Mouse (Mus musculus) neural tube, embryonic 14.5 days (tissue): Measurements from ENCODE around the gene Sox14. TPM values are rescaled to one million over a fixed set of nuclear protein-coding genes. Genes with fewer than 3 reads are reported as not detected.

Experiments
- ATAC-seq: fragments of 200-750 bp; cut with Nextera tagmentation; 2 replicates; pipeline ENCODE4 v1.8.0; 2017; ENCODE audit warnings: low read depth, mild to moderate bottlenecking, moderate TSS enrichment, moderate library complexity
- H3K27ac ChIP-seq: fragments of 300-500 bp; sonication (generic); 2 replicates; pipeline ENCODE4 v1.5.1; 2014; ENCODE audit warnings: low read depth, mild to moderate bottlenecking, control low read depth, low read length, moderate library complexity, mixed read lengths
- H3K27me3 ChIP-seq: fragments of 300-500 bp; sonication (generic); 2 replicates; pipeline ENCODE4 v1.6.1; 2014; ENCODE audit warnings: low read length; ENCODE audit not compliant: control insufficient read depth, insufficient read depth
- H3K36me3 ChIP-seq: fragments of 300-500 bp; sonication (generic); 2 replicates; pipeline ENCODE4 v1.6.1; 2014; ENCODE audit warnings: low read length, mixed read lengths; ENCODE audit not compliant: control insufficient read depth, insufficient read depth
- H3K4me1 ChIP-seq: fragments of 300-500 bp; sonication (generic); 2 replicates; pipeline ENCODE4 v1.6.1; 2014; ENCODE audit warnings: low read length; ENCODE audit not compliant: control insufficient read depth, insufficient read depth
- H3K4me2 ChIP-seq: fragments of 300-500 bp; sonication (generic); 2 replicates; pipeline ENCODE4 v1.6.1; 2014; ENCODE audit warnings: mild to moderate bottlenecking, low read depth, low read length, control low read depth
- H3K4me3 ChIP-seq: fragments of 300-500 bp; sonication (generic); 2 replicates; pipeline ENCODE4 v1.5.1; 2014; ENCODE audit warnings: low read depth, low read length, control low read depth, mixed read lengths
- H3K9ac ChIP-seq: fragments of 300-500 bp; sonication (generic); replicated peaks from 2 replicates; pipeline ENCODE4 v1.6.1; 2014; ENCODE audit warnings: low read depth, mild to moderate bottlenecking, control low read depth, low read length, mixed read lengths
- H3K9me3 ChIP-seq: fragments of 300-500 bp; sonication (generic); 2 replicates; pipeline ENCODE4 v1.6.1; 2016; ENCODE audit warnings: low read length; ENCODE audit not compliant: control insufficient read depth
- WGBS: fragments of 180-500 bp; shearing (Covaris S2); extraction: QIAGEN DNeasy Blood & Tissue Kit; methylation state at CpG from one replicate; pipeline ENCODE4 v1.1.7; 2014; 5-methylcytosine and 5-hydroxymethylcytosine counted together
- polyA plus RNA-seq: library from polyadenylated mRNA; unstranded; fragments of >200 nt; fragmentation: Nextera tagmentation; extraction: Ambion mirVana; gene quantifications from 2 replicates; pipeline ENCODE4 v1.2.1, GENCODE M21; 2014

Sox14 gene
- polyA plus RNA-seq: 7.9 and 9.5 TPM in 2 replicates

- no peak within 1 kb of the TSS for H3K27ac ChIP-seq
- H3K9me3 ChIP-seq: no peaks in the 10 kb centered on the region
- peak within 1 kb of the TSS; percentile 10; the same call in 1 of the 2 replicates for H3K4me3 ChIP-seq
- H3K27me3 ChIP-seq: peaks cover 60% of the 10 kb centered on the region
- no peak within 1 kb of the TSS; the same call in 1 of the 2 replicates for H3K4me2 ChIP-seq
- peaks cover 4% of the 10 kb centered on the region; the same call in 1 of the 2 replicates for H3K4me1 ChIP-seq
- under 1% methylated on average over 47 of the region's 47 CpGs for WGBS
- H3K9ac ChIP-seq: no peak within 1 kb of the TSS
- ATAC-seq: no peak
- H3K36me3 ChIP-seq: no peaks in the 10 kb centered on the region
These were observed at the start of gene Sox14 for GRCm38 (mm10) chr9:99875618-99876372. Gene Sox14 (minus strand): TSS chr9:99876170.

GRCm38 (mm10) chr9:99879311-99879710 is 3.3 kb upstream of the Sox14 start:
- no peak overlapping the region for H3K4me3 ChIP-seq
- H3K4me1 ChIP-seq: 0 out of 2 replicates have a peak, but pooled peaks cover 4% of the 10 kb centered on the region
- H3K36me3 ChIP-seq: no peaks in the 10 kb centered on the region
- under 1% methylated on average over 14 of the region's 14 CpGs for WGBS
- no peak overlapping the region for H3K9ac ChIP-seq
- peaks cover 41% of the 10 kb centered on the region for H3K27me3 ChIP-seq
- no peak overlapping the region for H3K4me2 ChIP-seq
- no peak overlapping the region for H3K27ac ChIP-seq
- ATAC-seq: no peak
- no peaks in the 10 kb centered on the region for H3K9me3 ChIP-seq

- ATAC-seq: no peak
- H3K4me2 ChIP-seq: no peak overlapping the region
- 16% methylated on average over 5 of the region's 5 CpGs for WGBS
- no peaks in the 10 kb centered on the region for H3K9me3 ChIP-seq
- H3K9ac ChIP-seq: no peak overlapping the region
- no peaks in the 10 kb centered on the region for H3K36me3 ChIP-seq
- H3K4me1 ChIP-seq: 0 out of 2 replicates have a peak, but pooled peaks cover 4% of the 10 kb centered on the region
- peaks cover 48% of the 10 kb centered on the region for H3K27me3 ChIP-seq
- H3K27ac ChIP-seq: no peak overlapping the region
- no peak overlapping the region for H3K4me3 ChIP-seq
These were observed 2.6 kb upstream of the Sox14 start for GRCm38 (mm10) chr9:99878588-99878987.

- no peaks in the 10 kb centered on the region for H3K36me3 ChIP-seq
- no peak overlapping the region for H3K27ac ChIP-seq
- no peak overlapping the region for H3K4me2 ChIP-seq
- peaks cover 54% of the 10 kb centered on the region for H3K27me3 ChIP-seq
- H3K4me3 ChIP-seq: no peak overlapping the region
- ATAC-seq: no peak
- 0 out of 2 replicates have a peak, but pooled peaks cover 4% of the 10 kb centered on the region for H3K4me1 ChIP-seq
- H3K9me3 ChIP-seq: no peaks in the 10 kb centered on the region
- under 1% methylated on average over 22 of the region's 22 CpGs for WGBS
- no peak overlapping the region for H3K9ac ChIP-seq
These were observed 1.1 kb upstream of the Sox14 start for GRCm38 (mm10) chr9:99877056-99877546.

- no peaks in the 10 kb centered on the region for H3K36me3 ChIP-seq
These were observed 544 bp upstream of the Sox14 start for GRCm38 (mm10) chr9:99876373-99877055.

GRCm38 (mm10) chr9:99874735-99875617 is 994 bp downstream of the Sox14 start:
- H3K4me3 ChIP-seq: peak overlapping the region; percentile 10; the same call in 1 of the 2 replicates
- H3K9ac ChIP-seq: no peak overlapping the region
- no peak for ATAC-seq
- H3K4me2 ChIP-seq: no peak overlapping the region
- 1% methylated on average over 52 of the region's 52 CpGs for WGBS
- peaks cover 4% of the 10 kb centered on the region; the same call in 1 of the 2 replicates for H3K4me1 ChIP-seq
- H3K27ac ChIP-seq: no peak overlapping the region
- H3K9me3 ChIP-seq: no peaks in the 10 kb centered on the region
- no peaks in the 10 kb centered on the region for H3K36me3 ChIP-seq
- peaks cover 61% of the 10 kb centered on the region for H3K27me3 ChIP-seq

More at GRCm38 (mm10) chr9:99876373-99877055, 544 bp upstream of the Sox14 start:
- Histone ChIP-seq H3K4me3 (no peak overlapping the region), H3K9ac (no peak overlapping the region), H3K4me2 (no peak overlapping the region; the same call in 1 of the 2 replicates), H3K27ac (no peak overlapping the region), H3K9me3 (no peaks in the 10 kb centered on the region), H3K27me3 (peaks cover 58% of the 10 kb centered on the region), H3K4me1 (peaks cover 4% of the 10 kb centered on the region; the same call in 1 of the 2 replicates)
- under 1% methylated on average over 25 of the region's 25 CpGs for WGBS
- no peak for ATAC-seq

- Histone ChIP-seq H3K27me3 (peaks cover 61% of the 10 kb centered on the region), H3K9ac (no peak overlapping the region), H3K27ac (no peak overlapping the region), H3K36me3 (no peaks in the 10 kb centered on the region), H3K9me3 (no peaks in the 10 kb centered on the region), H3K4me1 (peaks cover 8% of the 10 kb centered on the region; the same call in 1 of the 2 replicates), H3K4me2 (no peak overlapping the region), H3K4me3 (no peak overlapping the region)
- WGBS: 8% methylated on average over 2 of the region's 2 CpGs
- no peak for ATAC-seq
These were observed 2.2 kb downstream of the Sox14 start for GRCm38 (mm10) chr9:99873721-99874120.

GRCm38 (mm10) chr9:99873116-99873620 is 2.8 kb downstream of the Sox14 start:
- WGBS: under 1% methylated on average over 15 of the region's 15 CpGs
- Histone ChIP-seq H3K9me3 (no peaks in the 10 kb centered on the region), H3K4me1 (peaks cover 8% of the 10 kb centered on the region), H3K27ac (no peak overlapping the region), H3K9ac (no peak overlapping the region), H3K4me2 (no peak overlapping the region), H3K27me3 (peaks cover 55% of the 10 kb centered on the region), H3K4me3 (no peak overlapping the region), H3K36me3 (no peaks in the 10 kb centered on the region)
- no peak for ATAC-seq
